Mouse (Mus musculus) forebrain, embryonic 13.5 days (tissue): Measurements from ENCODE around the gene Ppp2r5d. TPM values are rescaled to one million over a fixed set of nuclear protein-coding genes. Genes with fewer than 3 reads are reported as not detected.

Experiments used
- ATAC-seq: fragments of 200-750 bp; cut with Nextera tagmentation; 2 replicates; pipeline ENCODE4 v1.8.0; 2017
- H3K27ac ChIP-seq: fragments of 300-500 bp; sonication (generic); 2 replicates; pipeline ENCODE4 v1.5.1; 2015; ENCODE audit warnings: inconsistent platforms, mild to moderate bottlenecking, moderate library complexity
- H3K27me3 ChIP-seq: fragments of 300-500 bp; sonication (generic); 2 replicates; pipeline ENCODE4 v1.6.1; 2015; ENCODE audit warnings: mild to moderate bottlenecking, inconsistent platforms
- H3K36me3 ChIP-seq: fragments of 300-500 bp; sonication (generic); 2 replicates; pipeline ENCODE4 v1.6.1; 2015; ENCODE audit warnings: mild to moderate bottlenecking, inconsistent platforms; ENCODE audit not compliant: poor library complexity, severe bottlenecking
- H3K4me1 ChIP-seq: fragments of 300-500 bp; sonication (generic); 2 replicates; pipeline ENCODE4 v1.6.1; 2015; ENCODE audit warnings: inconsistent platforms
- H3K4me2 ChIP-seq: fragments of 300-500 bp; sonication (generic); 2 replicates; pipeline ENCODE4 v1.6.1; 2015; ENCODE audit warnings: inconsistent platforms, mild to moderate bottlenecking, moderate library complexity
- H3K4me3 ChIP-seq: fragments of 300-500 bp; sonication (generic); 2 replicates; pipeline ENCODE4 v1.5.1; 2015; ENCODE audit warnings: mild to moderate bottlenecking, inconsistent platforms
- H3K9ac ChIP-seq: fragments of 300-500 bp; sonication (generic); 2 replicates; pipeline ENCODE4 v1.6.1; 2015; ENCODE audit warnings: mild to moderate bottlenecking, inconsistent platforms
- H3K9me3 ChIP-seq: fragments of 300-500 bp; sonication (generic); replicated peaks from 2 replicates; pipeline ENCODE4 v1.6.1; 2016; ENCODE audit warnings: inconsistent platforms
- WGBS: fragments of 180-500 bp; shearing (Covaris S2); methylation state at CpG from one replicate; pipeline ENCODE4 v1.1.7; 2015; 5-methylcytosine and 5-hydroxymethylcytosine counted together
- polyA plus RNA-seq: library from polyadenylated mRNA; unstranded; fragments of >200 nt; fragmentation: Nextera tagmentation; extraction: Ambion mirVana; gene quantifications from 2 replicates; pipeline ENCODE4 v1.2.1, GENCODE M21; 2015

Gene Ppp2r5d
- polyA plus RNA-seq, 1 experiment from 2014 or later = 85.4 TPM

DNA sequence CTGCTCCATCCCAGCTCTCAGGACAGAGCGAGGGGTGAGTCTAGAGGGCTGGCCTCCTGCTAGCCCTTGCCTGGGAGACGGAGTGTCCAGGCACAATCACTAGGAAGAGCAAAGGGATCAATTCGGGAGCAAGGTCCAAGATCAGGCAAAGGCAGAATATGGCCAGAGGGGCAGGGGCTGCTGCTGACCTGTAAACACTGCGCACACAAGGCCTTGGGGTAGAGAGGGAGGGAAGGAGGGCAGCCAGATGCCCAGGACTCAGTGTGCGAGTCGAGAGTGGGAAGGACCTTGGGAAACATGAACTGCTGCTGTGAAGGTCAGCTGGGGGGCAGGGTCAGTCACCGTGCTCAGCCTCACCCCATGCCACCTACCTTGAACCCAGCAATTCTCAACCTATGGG lies 30.4 kb upstream of the Ppp2r5d start:
- Histone ChIP-seq H3K4me1 (no peaks in the 10 kb centered on the region), H3K4me2 (no peak overlapping the region), H3K27ac (no peak overlapping the region), H3K4me3 (no peak overlapping the region), H3K9me3 (no peaks in the 10 kb centered on the region), H3K36me3 (peaks cover 44% of the 10 kb centered on the region), H3K9ac (no peak overlapping the region), H3K27me3 (no peaks in the 10 kb centered on the region)
- whole genome bisulfite sequencing = 93% methylated on average over 7 of the region's 7 CpGs
- ATAC-seq = no peak

DNA sequence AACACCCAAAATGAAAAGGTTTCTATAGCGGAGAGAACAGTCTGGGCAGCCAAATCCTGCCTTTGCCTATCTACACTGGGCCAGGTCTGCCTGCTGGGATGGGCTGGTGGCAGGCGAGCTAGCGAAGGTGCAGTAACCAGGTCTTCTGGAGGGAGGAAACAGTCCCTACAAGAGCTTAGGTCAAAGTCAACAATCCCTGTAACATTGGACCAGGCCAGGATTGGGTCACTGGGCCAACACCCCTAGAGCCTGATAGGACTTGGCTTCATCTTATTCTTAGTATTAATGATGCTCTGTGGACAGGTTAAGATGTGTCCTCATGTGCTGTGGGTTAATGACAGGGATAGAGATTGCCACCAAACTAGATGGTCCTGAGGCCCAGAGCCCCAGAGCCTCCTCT lies 29.1 kb upstream of the Ppp2r5d start:
- 95% methylated on average over 3 of the region's 3 CpGs for WGBS
- Histone ChIP-seq H3K27me3 (peaks cover 6% of the 10 kb centered on the region), H3K9me3 (no peaks in the 10 kb centered on the region), H3K4me2 (no peak overlapping the region), H3K9ac (no peak overlapping the region), H3K27ac (no peak overlapping the region), H3K36me3 (peaks cover 43% of the 10 kb centered on the region), H3K4me3 (no peak overlapping the region), H3K4me1 (no peaks in the 10 kb centered on the region)
- ATAC-seq = no peak

DNA sequence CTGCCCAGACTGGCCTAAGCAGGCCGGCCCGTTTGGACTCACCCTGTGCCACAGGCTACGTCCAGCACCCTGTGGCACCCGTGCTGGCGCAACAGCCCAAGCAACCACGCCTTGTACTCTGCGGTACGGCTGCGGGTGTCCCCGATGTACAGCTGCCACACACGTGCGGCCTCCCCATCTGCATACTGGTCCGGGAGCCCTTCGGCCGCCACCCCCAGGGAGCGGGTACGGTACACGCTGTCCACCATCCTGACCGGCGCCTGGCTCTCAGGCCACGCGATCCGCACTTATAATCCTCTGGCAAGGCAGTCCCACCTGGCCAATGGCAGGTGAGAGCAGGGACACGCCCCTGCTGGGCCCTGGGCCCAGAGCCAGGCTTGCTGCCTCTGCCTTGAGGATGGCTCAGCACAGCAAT lies 24.0 kb upstream of the Ppp2r5d start, which contains the start of gene Gnmt:
TSS of gene Gnmt (minus strand) at position 265 of the 415 bp plus-strand sequence.
- Histone ChIP-seq H3K9ac (0 out of 2 replicates have a peak within 1 kb of the TSS, but pooled peaks have one; percentile 34), H3K36me3 (peaks cover 14% of the 10 kb centered on the region), H3K9me3 (no peaks in the 10 kb centered on the region), H3K4me1 (no peaks in the 10 kb centered on the region), H3K27me3 (peaks cover 15% of the 10 kb centered on the region), H3K27ac (no peak within 1 kb of the TSS), H3K4me2 (peak within 1 kb of the TSS; percentile 5; the same call in 1 of the 2 replicates), H3K4me3 (no peak within 1 kb of the TSS)
- WGBS = 20% methylated on average over 24 of the region's 24 CpGs
- ATAC-seq = no peak

GRCm38 (mm10) chr17:46728496-46728895 lies 23.6 kb upstream of the Ppp2r5d start:
- no peak for ATAC-seq

GRCm38 (mm10) chr17:46728021-46728420 lies 23.1 kb upstream of the Ppp2r5d start:
- H3K9ac ChIP-seq = no peak overlapping the region
- no peak overlapping the region for H3K4me2 ChIP-seq
- no peaks in the 10 kb centered on the region for H3K4me1 ChIP-seq
- 45% methylated on average over 6 of the region's 6 CpGs for WGBS
- no peak overlapping the region for H3K4me3 ChIP-seq
- peaks cover 15% of the 10 kb centered on the region for H3K27me3 ChIP-seq
- H3K27ac ChIP-seq = no peak overlapping the region
- no peak for ATAC-seq
- H3K36me3 ChIP-seq = peaks cover 22% of the 10 kb centered on the region
- no peaks in the 10 kb centered on the region for H3K9me3 ChIP-seq

More at GRCm38 (mm10) chr17:46728496-46728895, 23.6 kb upstream of the Ppp2r5d start:
- Histone ChIP-seq H3K27me3 (peaks cover 15% of the 10 kb centered on the region), H3K4me2 (no peak overlapping the region), H3K9me3 (no peaks in the 10 kb centered on the region), H3K4me3 (no peak overlapping the region), H3K36me3 (peaks cover 18% of the 10 kb centered on the region), H3K9ac (0 out of 2 replicates have a peak overlapping the region, but pooled peaks have one; percentile 34), H3K4me1 (no peaks in the 10 kb centered on the region), H3K27ac (no peak overlapping the region)
- WGBS = 50% methylated on average over 11 of the region's 11 CpGs

DNA sequence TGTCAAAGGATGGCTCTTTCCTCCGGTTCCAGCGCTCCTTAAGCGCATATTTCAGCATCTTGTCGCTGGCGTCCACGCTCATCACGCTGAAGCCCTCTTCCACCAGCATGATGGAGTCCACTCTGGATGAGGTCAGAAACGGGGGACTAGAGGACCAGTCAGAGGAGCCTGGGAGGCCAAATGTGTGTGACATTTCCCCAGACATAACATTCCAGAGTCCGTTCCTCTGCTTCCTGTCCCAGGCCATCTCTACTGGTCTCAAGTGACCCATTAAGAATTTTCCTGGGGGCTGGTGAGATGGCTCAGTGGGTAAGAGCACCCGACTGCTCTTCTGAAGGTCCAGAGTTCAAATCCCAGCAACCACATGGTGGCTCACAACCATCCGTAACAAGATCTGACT lies 22.4 kb upstream of the Ppp2r5d start:
- Histone ChIP-seq H3K4me3 (no peak overlapping the region), H3K9me3 (no peaks in the 10 kb centered on the region), H3K27ac (no peak overlapping the region), H3K27me3 (peaks cover 15% of the 10 kb centered on the region), H3K9ac (no peak overlapping the region), H3K36me3 (peaks cover 28% of the 10 kb centered on the region), H3K4me2 (no peak overlapping the region), H3K4me1 (no peaks in the 10 kb centered on the region)
- WGBS = 91% methylated on average over 11 of the region's 11 CpGs
- ATAC-seq = no peak

DNA sequence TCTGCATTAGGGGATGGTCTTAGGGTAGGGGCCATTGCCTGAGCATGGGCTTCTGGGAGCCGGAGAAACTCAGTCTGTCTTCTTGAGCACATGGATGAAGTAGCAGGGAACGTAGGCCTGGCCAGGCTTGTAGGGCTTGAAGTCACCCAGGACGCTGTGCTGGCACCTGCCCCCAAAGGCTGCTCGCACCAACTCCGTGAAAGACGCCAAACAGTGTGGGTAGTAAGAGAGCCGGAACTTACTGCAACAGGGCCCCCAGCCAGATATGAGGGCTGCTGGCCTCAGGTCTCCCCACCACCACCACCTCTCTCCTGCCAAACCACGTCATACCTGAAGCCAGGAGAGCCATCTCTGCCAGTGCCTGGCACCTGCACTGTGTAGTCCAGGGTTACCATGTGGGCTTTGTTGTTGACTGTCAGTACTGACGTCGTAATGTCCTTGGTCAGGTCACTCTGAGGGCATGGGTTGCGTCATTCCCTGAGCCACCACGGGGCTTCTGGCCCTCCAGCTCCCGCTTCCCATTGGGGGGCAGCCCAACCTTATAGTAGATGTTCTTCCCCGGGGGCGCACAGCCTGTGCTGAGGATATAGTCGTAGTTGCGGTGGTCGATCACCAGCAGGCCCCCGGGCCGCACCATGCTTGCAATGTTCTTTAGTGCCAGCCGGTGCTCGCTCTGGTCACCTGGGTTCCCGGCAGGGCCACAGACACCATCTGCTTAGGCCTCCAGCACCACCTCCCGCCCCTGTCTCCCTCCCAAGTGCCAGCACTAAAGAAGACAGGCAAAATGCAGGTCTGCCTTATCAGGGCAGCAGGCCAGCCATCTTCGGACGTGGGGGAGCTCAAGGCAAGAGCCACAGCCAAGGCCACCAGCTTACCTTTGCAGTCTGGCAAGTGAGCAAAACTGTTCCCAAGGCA lies 21.1 kb upstream of the Ppp2r5d start:
- no peak overlapping the region for H3K27ac ChIP-seq
- peaks cover 15% of the 10 kb centered on the region for H3K27me3 ChIP-seq
- no peak overlapping the region for H3K4me2 ChIP-seq
- H3K36me3 ChIP-seq = peaks cover 40% of the 10 kb centered on the region
- H3K4me3 ChIP-seq = no peak overlapping the region
- H3K9me3 ChIP-seq = no peaks in the 10 kb centered on the region
- no peaks in the 10 kb centered on the region for H3K4me1 ChIP-seq
- no peak overlapping the region for H3K9ac ChIP-seq
- 92% methylated on average over 26 of the region's 26 CpGs for WGBS
- no peak for ATAC-seq

DNA sequence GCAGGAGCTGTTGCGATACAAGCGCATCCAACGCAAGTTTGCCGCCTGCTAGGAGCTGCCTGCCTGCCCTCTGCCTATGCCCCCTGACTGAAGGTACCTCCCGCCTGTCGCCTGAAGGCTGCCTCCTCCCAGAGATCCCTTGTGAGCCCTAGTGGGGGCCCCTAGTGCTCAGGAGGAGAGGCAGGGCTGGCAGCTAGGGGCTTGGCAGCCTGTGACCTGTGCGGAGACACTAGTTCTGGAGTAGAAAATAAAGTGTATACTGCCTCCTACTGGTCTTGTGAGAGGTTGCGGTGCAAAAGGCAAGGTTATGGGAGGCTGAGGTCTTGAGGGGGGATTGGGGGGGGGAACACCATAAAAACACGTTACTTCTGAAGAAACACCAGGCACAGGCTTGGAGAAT lies 20.4 kb upstream of the Ppp2r5d start:
- H3K9me3 ChIP-seq = no peaks in the 10 kb centered on the region
- no peak overlapping the region for H3K4me3 ChIP-seq
- no peak overlapping the region for H3K4me2 ChIP-seq
- H3K9ac ChIP-seq = no peak overlapping the region; the same call in 1 of the 2 replicates
- H3K27me3 ChIP-seq = peaks cover 15% of the 10 kb centered on the region
- peaks cover 47% of the 10 kb centered on the region for H3K36me3 ChIP-seq
- WGBS = 45% methylated on average over 9 of the region's 9 CpGs
- no peak overlapping the region for H3K27ac ChIP-seq
- peak; percentile 20; the same call in 1 of the 2 replicates for ATAC-seq
- H3K4me1 ChIP-seq = no peaks in the 10 kb centered on the region

- no peaks in the 10 kb centered on the region for H3K4me1 ChIP-seq
- no peak overlapping the region for H3K4me3 ChIP-seq
- no peak overlapping the region for H3K27ac ChIP-seq
- H3K36me3 ChIP-seq = peaks cover 48% of the 10 kb centered on the region
- H3K9me3 ChIP-seq = no peaks in the 10 kb centered on the region
- no peak overlapping the region for H3K4me2 ChIP-seq
- WGBS = 81% methylated on average over 20 of the region's 20 CpGs
- no peak overlapping the region for H3K9ac ChIP-seq
- no peak for ATAC-seq
- H3K27me3 ChIP-seq = peaks cover 14% of the 10 kb centered on the region
These were observed 19.7 kb upstream of the Ppp2r5d start for GRCm38 (mm10) chr17:46724477-46725084.

GRCm38 (mm10) chr17:46721077-46721476 lies 16.2 kb upstream of the Ppp2r5d start:
- H3K4me1 ChIP-seq = no peaks in the 10 kb centered on the region
- H3K9ac ChIP-seq = peak overlapping the region; percentile 10; the same call in 1 of the 2 replicates
- no peak overlapping the region for H3K4me3 ChIP-seq
- H3K9me3 ChIP-seq = no peaks in the 10 kb centered on the region
- peaks cover 59% of the 10 kb centered on the region for H3K36me3 ChIP-seq
- H3K27me3 ChIP-seq = no peaks in the 10 kb centered on the region
- WGBS = 88% methylated on average over 7 of the region's 7 CpGs
- no peak for ATAC-seq
- no peak overlapping the region for H3K4me2 ChIP-seq
- no peak overlapping the region for H3K27ac ChIP-seq

DNA sequence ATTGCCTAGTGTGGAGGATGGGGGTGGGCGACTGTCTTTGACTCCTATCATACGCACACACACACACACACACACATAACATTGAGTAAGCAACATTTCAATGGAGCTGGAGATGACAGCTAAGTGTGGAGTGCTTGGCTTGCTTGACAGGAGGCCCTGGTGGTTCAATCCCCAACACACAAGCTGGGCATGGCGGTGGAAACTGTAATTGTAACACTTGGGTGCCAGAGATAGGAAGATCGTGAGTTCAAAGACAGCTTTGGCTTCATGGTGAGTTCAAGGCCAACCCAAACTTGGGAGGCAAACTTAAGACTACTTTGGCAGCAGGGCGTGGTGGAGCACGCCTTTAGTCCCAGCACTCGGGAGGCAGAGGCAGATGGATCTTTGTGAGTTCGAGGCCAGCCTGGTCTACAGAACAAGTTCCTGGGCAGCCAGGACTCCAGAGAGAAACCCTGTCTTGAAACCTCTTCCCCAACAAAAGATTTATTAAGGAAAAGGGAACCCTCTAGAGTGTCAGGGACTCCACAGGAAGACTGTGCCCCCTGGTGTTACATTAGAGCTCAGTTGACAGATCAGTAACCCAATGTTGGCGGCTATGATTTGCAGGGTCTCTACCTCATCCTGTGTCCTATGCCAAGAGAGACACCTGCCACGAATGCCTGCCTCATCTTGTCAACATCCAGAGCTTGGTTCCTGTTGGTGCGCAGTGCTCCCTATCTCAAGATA lies 10.0 kb upstream of the Ppp2r5d start:
- Histone ChIP-seq H3K4me2 (no peak overlapping the region), H3K4me3 (no peak overlapping the region), H3K27me3 (no peaks in the 10 kb centered on the region), H3K9me3 (no peaks in the 10 kb centered on the region), H3K36me3 (peaks cover 41% of the 10 kb centered on the region), H3K4me1 (peaks cover 23% of the 10 kb centered on the region), H3K9ac (no peak overlapping the region), H3K27ac (no peak overlapping the region)
- 95% methylated on average over 11 of the region's 11 CpGs for WGBS
- no peak for ATAC-seq

DNA sequence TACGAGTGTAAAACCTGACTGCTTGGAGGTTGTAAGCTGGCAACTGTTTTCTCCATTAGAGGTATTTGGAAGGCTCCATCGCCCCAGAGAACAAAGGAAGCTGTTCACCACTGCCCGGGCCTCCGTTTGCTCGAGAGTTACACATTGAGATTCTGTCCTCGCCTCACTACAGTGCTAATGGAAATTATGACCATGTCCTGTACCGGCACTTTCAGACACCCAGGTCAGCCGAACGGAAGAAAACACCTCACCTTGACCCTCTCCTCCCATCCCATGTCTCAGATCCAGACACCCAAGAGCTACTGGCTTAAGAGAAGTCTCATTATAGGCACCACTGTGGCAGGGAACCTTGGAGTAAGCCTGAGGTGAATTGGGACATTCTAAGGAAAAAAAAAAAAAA lies 8.9 kb upstream of the Ppp2r5d start:
- Histone ChIP-seq H3K4me1 (peaks cover 23% of the 10 kb centered on the region), H3K9me3 (no peaks in the 10 kb centered on the region), H3K27me3 (no peaks in the 10 kb centered on the region), H3K4me3 (no peak overlapping the region), H3K9ac (no peak overlapping the region), H3K27ac (no peak overlapping the region), H3K36me3 (peaks cover 41% of the 10 kb centered on the region), H3K4me2 (no peak overlapping the region)
- WGBS = 91% methylated on average over 9 of the region's 9 CpGs
- ATAC-seq = no peak
